Mouse (Mus musculus): ENCODE data around the gene Cpz. TPM values are rescaled to one million over a fixed set of nuclear protein-coding genes. Genes with fewer than 3 reads are reported as not detected.
A peak's percentile ranks its signal among the peaks of the same experiment; 100 is the strongest.

Cpz gene
- polyA plus RNA-seq, 1 experiment: 1.4 TPM

- no peak overlapping the region for H3K27ac ChIP-seq (ENCODE audit: insufficient read depth, low read depth, low read length)
- no peak for TF ChIP-seq CTCF (IDR thresholded peaks at IDR 0.05; ENCODE audit: extremely low read depth, insufficient read length, insufficient replicate concordance, low read depth, low read length)
- no peak for TF ChIP-seq POLR2A (IDR thresholded peaks at IDR 0.05; ENCODE audit: low read depth, low read length)
- H3K4me3 ChIP-seq (ENCODE audit: low read depth, low read length): no peak overlapping the region
- H3K36me3 ChIP-seq (ENCODE audit: control insufficient read depth, insufficient read depth, low read length): peaks cover 45% of the 10 kb centered on the region
- WGBS: 95% methylated on average over 2 of the region's 2 CpGs
- H3K27me3 ChIP-seq (ENCODE audit: control insufficient read depth, insufficient read depth, low read length): no peaks in the 10 kb centered on the region
- 0 out of 2 replicates have a peak, but pooled peaks cover 3% of the 10 kb centered on the region for H3K4me1 ChIP-seq (ENCODE audit: control insufficient read depth, insufficient read depth, insufficient read length, low read length)
Measured at GRCm38 (mm10) chr5:35562616-35563015, 37.1 kb upstream of the Cpz start.

- peaks cover 52% of the 10 kb centered on the region for H3K36me3 ChIP-seq (ENCODE audit: control insufficient read depth, insufficient read depth, low read length)
- no peaks in the 10 kb centered on the region for H3K27me3 ChIP-seq (ENCODE audit: control insufficient read depth, insufficient read depth, low read length)
- H3K27ac ChIP-seq (ENCODE audit: insufficient read depth, low read depth, low read length): no peak overlapping the region
- no peak overlapping the region for H3K4me3 ChIP-seq (ENCODE audit: low read depth, low read length)
- H3K4me1 ChIP-seq (ENCODE audit: control insufficient read depth, insufficient read depth, insufficient read length, low read length): no peaks in the 10 kb centered on the region
- no peak for TF ChIP-seq CTCF (IDR thresholded peaks at IDR 0.05; ENCODE audit: extremely low read depth, insufficient read length, insufficient replicate concordance, low read depth, low read length)
- TF ChIP-seq POLR2A (IDR thresholded peaks at IDR 0.05; ENCODE audit: low read depth, low read length): no peak
- WGBS: 89% methylated on average over 8 of the region's 8 CpGs
Measured at GRCm38 (mm10) chr5:35559447-35559846, 33.9 kb upstream of the Cpz start.

- Histone ChIP-seq H3K4me3 (ENCODE audit: low read depth, low read length) (no peak overlapping the region), H3K27me3 (ENCODE audit: control insufficient read depth, insufficient read depth, low read length) (no peaks in the 10 kb centered on the region), H3K36me3 (ENCODE audit: control insufficient read depth, insufficient read depth, low read length) (peaks cover 41% of the 10 kb centered on the region), H3K27ac (ENCODE audit: insufficient read depth, low read depth, low read length) (no peak overlapping the region), H3K4me1 (ENCODE audit: control insufficient read depth, insufficient read depth, insufficient read length, low read length) (no peaks in the 10 kb centered on the region)
- WGBS: 80% methylated on average over 13 of the region's 13 CpGs
- TF ChIP-seq POLR2A (IDR thresholded peaks at IDR 0.05; ENCODE audit: low read depth, low read length) (no peak), CTCF (IDR thresholded peaks at IDR 0.05; ENCODE audit: extremely low read depth, insufficient read length, insufficient replicate concordance, low read depth, low read length) (peak; percentile 13; the same call in 1 of the 2 replicates)
Measured at GRCm38 (mm10) chr5:35557946-35558621, 32.6 kb upstream of the Cpz start.

DNA sequence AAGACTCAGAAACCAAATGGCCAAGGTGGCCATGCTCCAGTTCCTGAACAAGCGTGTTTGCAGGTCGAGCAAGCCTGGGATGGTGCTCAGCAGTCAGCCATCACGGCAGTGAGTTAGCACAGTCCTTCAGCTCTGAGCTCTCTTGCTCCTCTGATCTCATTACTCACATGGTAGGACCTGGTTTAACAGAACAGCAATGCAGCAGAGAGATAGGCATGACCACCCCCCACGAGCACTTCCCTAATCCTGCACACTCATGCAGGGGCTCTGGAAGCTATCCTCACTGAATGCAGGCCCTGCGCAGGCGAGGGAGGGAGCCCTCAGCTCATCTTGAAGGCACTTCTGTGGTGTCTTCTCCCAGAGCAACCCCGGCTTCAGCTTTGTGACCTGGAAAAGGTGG is 30.9 kb upstream of the Cpz start:
- Histone ChIP-seq H3K4me3 (ENCODE audit: low read depth, low read length) (no peak overlapping the region), H3K27ac (ENCODE audit: insufficient read depth, low read depth, low read length) (no peak overlapping the region), H3K27me3 (ENCODE audit: control insufficient read depth, insufficient read depth, low read length) (no peaks in the 10 kb centered on the region), H3K36me3 (ENCODE audit: control insufficient read depth, insufficient read depth, low read length) (peaks cover 26% of the 10 kb centered on the region), H3K4me1 (ENCODE audit: control insufficient read depth, insufficient read depth, insufficient read length, low read length) (no peaks in the 10 kb centered on the region)
- WGBS: 90% methylated on average over 7 of the region's 7 CpGs
- TF ChIP-seq CTCF (IDR thresholded peaks at IDR 0.05; ENCODE audit: extremely low read depth, insufficient read length, insufficient replicate concordance, low read depth, low read length): no peak
- TF ChIP-seq POLR2A (IDR thresholded peaks at IDR 0.05; ENCODE audit: low read depth, low read length): no peak

DNA sequence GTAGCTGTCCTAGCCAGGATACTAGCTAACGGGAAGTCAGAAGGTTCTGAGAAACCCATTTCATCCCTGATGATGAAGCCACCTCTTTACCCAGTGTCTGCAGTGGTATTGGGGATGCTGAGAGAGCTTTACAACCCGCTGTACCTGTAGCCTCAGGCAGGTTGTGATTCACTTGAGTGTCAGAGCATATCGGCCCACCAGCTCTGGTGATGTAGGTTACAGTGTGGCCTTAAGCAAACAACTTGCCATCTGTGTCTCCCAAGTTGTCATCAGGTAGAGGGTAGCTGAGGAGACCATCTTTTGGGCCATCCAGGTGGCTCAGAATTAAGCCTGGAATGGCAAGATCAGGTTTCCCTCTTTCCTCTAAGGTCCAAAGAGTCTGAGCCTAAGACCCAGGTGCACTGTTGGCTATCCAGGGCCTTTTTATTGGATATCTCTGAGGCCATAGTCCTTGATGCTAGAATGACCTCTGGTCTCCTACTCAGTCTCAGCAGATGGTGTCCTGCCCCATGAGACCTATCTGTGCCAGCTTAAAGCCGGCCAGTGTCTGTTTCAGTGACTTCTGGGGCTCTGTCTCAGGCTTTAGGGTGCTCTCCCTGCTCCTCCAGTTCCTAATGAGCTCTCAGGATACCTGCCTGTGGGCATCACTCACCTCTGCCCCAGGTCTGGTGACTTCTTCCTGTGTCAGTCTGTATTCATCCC is 27.5 kb upstream of the Cpz start:
- Histone ChIP-seq H3K27ac (ENCODE audit: insufficient read depth, low read depth, low read length) (no peak overlapping the region), H3K4me1 (ENCODE audit: control insufficient read depth, insufficient read depth, insufficient read length, low read length) (no peaks in the 10 kb centered on the region), H3K36me3 (ENCODE audit: control insufficient read depth, insufficient read depth, low read length) (peaks cover 12% of the 10 kb centered on the region), H3K27me3 (ENCODE audit: control insufficient read depth, insufficient read depth, low read length) (no peaks in the 10 kb centered on the region), H3K4me3 (ENCODE audit: low read depth, low read length) (no peak overlapping the region)
- WGBS: 81% methylated on average over 4 of the region's 4 CpGs
- TF ChIP-seq POLR2A (IDR thresholded peaks at IDR 0.05; ENCODE audit: low read depth, low read length): no peak
- no peak for TF ChIP-seq CTCF (IDR thresholded peaks at IDR 0.05; ENCODE audit: extremely low read depth, insufficient read length, insufficient replicate concordance, low read depth, low read length)

GRCm38 (mm10) chr5:35551855-35552837 is 26.6 kb upstream of the Cpz start:
- no peak for TF ChIP-seq POLR2A (IDR thresholded peaks at IDR 0.05; ENCODE audit: low read depth, low read length)
- no peak for TF ChIP-seq CTCF (IDR thresholded peaks at IDR 0.05; ENCODE audit: extremely low read depth, insufficient read length, insufficient replicate concordance, low read depth, low read length)
- peaks cover 4% of the 10 kb centered on the region for H3K36me3 ChIP-seq (ENCODE audit: control insufficient read depth, insufficient read depth, low read length)
- H3K4me1 ChIP-seq (ENCODE audit: control insufficient read depth, insufficient read depth, insufficient read length, low read length): no peaks in the 10 kb centered on the region
- 35% methylated on average over 7 of the region's 7 CpGs for WGBS
- no peaks in the 10 kb centered on the region for H3K27me3 ChIP-seq (ENCODE audit: control insufficient read depth, insufficient read depth, low read length)
- H3K4me3 ChIP-seq (ENCODE audit: low read depth, low read length): no peak overlapping the region
- no peak overlapping the region for H3K27ac ChIP-seq (ENCODE audit: insufficient read depth, low read depth, low read length)

Measured in small intestine, adult 2 months (tissue).